Mouse (Mus musculus) midbrain, postnatal 0 days (tissue): ENCODE measurements around the gene Gm973. TPM values are rescaled to one million over a fixed set of nuclear protein-coding genes. Genes with fewer than 3 reads are reported as not detected.

ENCODE experiments used
- ATAC-seq: fragments of 200-750 bp; cut with Nextera tagmentation; 2 replicates; pipeline ENCODE4 v1.8.0; 2017; ENCODE audit warnings: moderate number of reproducible peaks, mild to moderate bottlenecking, moderate TSS enrichment, moderate library complexity; ENCODE audit not compliant: low FRiP score
- DNase-seq: peaks from one replicate; pipeline ENCODE4 v3.0.0-alpha.2; 2015; ENCODE audit warnings: low spot score
- H3K27ac ChIP-seq: fragments of 300-500 bp; sonication (generic); 2 replicates; pipeline ENCODE4 v1.5.1; 2014; ENCODE audit warnings: low read depth, mild to moderate bottlenecking, low read length, mixed read lengths
- H3K27me3 ChIP-seq: fragments of 300-500 bp; sonication (generic); 2 replicates; pipeline ENCODE4 v1.6.1; 2014; ENCODE audit warnings: low read length, control low read depth, mixed read lengths; ENCODE audit not compliant: insufficient read depth
- H3K36me3 ChIP-seq: fragments of 300-500 bp; sonication (generic); 2 replicates; pipeline ENCODE4 v1.6.1; 2014; ENCODE audit warnings: low read length, control low read depth, mixed read lengths; ENCODE audit not compliant: insufficient read depth
- H3K4me1 ChIP-seq: fragments of 300-500 bp; sonication (generic); 2 replicates; pipeline ENCODE4 v1.6.1; 2014; ENCODE audit warnings: mild to moderate bottlenecking, control low read depth, antibody characterized with exemption, low read length, mixed read lengths; ENCODE audit not compliant: insufficient read depth
- H3K4me2 ChIP-seq: fragments of 300-500 bp; sonication (generic); 2 replicates; pipeline ENCODE4 v1.6.1; 2014; ENCODE audit warnings: low read depth, mild to moderate bottlenecking, low read length, mixed read lengths; ENCODE audit not compliant: poor library complexity, severe bottlenecking
- H3K4me3 ChIP-seq: fragments of 300-500 bp; sonication (generic); 2 replicates; pipeline ENCODE4 v1.5.1; 2014; ENCODE audit warnings: low read depth, mild to moderate bottlenecking, low read length, moderate library complexity
- H3K9ac ChIP-seq: fragments of 300-500 bp; sonication (generic); replicated peaks from 2 replicates; pipeline ENCODE4 v1.6.1; 2014; ENCODE audit warnings: mild to moderate bottlenecking, low read length, moderate library complexity, mixed read lengths; ENCODE audit not compliant: poor library complexity, severe bottlenecking
- H3K9me3 ChIP-seq: fragments of 300-500 bp; sonication (generic); 2 replicates; pipeline ENCODE4 v1.6.1; 2016; ENCODE audit warnings: low read length, control low read depth
- CTCF ChIP-seq: IDR thresholded peaks from 2 replicates; pipeline ENCODE4 v1.5.1; 2016; ENCODE audit warnings: antibody characterized with exemption, mild to moderate bottlenecking
- WGBS: fragments of 180-500 bp; shearing (Covaris S2); extraction: QIAGEN DNeasy Blood & Tissue Kit; methylation state at CpG from one replicate; pipeline ENCODE4 v1.1.7; 2014; 5-methylcytosine and 5-hydroxymethylcytosine counted together
- polyA plus RNA-seq: library from polyadenylated mRNA; unstranded; fragments of >200 nt; fragmentation: Nextera tagmentation; extraction: Ambion mirVana; gene quantifications from 2 replicates; pipeline ENCODE4 v1.2.1, GENCODE M21; 2015
- total RNA-seq: library from RNA; depleted of rRNA; stranded (reverse); fragments of >200 nt; gene quantifications from 2 replicates; pipeline ENCODE4 v1.2.3, GENCODE M21; 2014

The Gm973 gene
- total and polyA plus RNA-seq, 2 experiments from 2014 or later, result 7.5 to 15.0 TPM

- H3K9me3 ChIP-seq, result no peaks in the 10 kb centered on the region
- peak overlapping the region; percentile 46 for H3K4me2 ChIP-seq
- DNase-seq, result peak; percentile 67
- WGBS, result 19% methylated on average over 21 of the region's 21 CpGs
- ATAC-seq, result peak; percentile 78; the same call in 1 of the 2 replicates
- no peaks in the 10 kb centered on the region for H3K36me3 ChIP-seq
- peak overlapping the region; percentile 73 for H3K27ac ChIP-seq
- H3K4me3 ChIP-seq, result peak overlapping the region; percentile 19
- H3K9ac ChIP-seq, result peak overlapping the region; percentile 36
- peaks cover 8% of the 10 kb centered on the region; the same call in 1 of the 2 replicates for H3K4me1 ChIP-seq
- no peaks in the 10 kb centered on the region for H3K27me3 ChIP-seq
- no peak for TF ChIP-seq CTCF
These were observed 58.5 kb downstream of the Gm973 start for GRCm38 (mm10) chr1:59574262-59575187.

GRCm38 (mm10) chr1:59578770-59579169 lies 62.7 kb downstream of the Gm973 start:
- no peak for ATAC-seq
- H3K4me1 ChIP-seq, result peaks cover 6% of the 10 kb centered on the region; the same call in 1 of the 2 replicates
- H3K9ac ChIP-seq, result no peak overlapping the region
- no peak overlapping the region for H3K4me2 ChIP-seq
- no peak for TF ChIP-seq CTCF
- no peak for DNase-seq
- H3K36me3 ChIP-seq, result no peaks in the 10 kb centered on the region
- H3K27me3 ChIP-seq, result no peaks in the 10 kb centered on the region
- 72% methylated on average over 4 of the region's 4 CpGs for WGBS
- no peaks in the 10 kb centered on the region for H3K9me3 ChIP-seq
- H3K4me3 ChIP-seq, result no peak overlapping the region
- no peak overlapping the region for H3K27ac ChIP-seq

GRCm38 (mm10) chr1:59579327-59579726 lies 63.3 kb downstream of the Gm973 start:
- DNase-seq (no peak), ATAC-seq (no peak)
- Histone ChIP-seq H3K9ac (no peak overlapping the region), H3K27ac (no peak overlapping the region), H3K27me3 (no peaks in the 10 kb centered on the region), H3K9me3 (no peaks in the 10 kb centered on the region), H3K4me3 (no peak overlapping the region), H3K4me2 (no peak overlapping the region), H3K36me3 (no peaks in the 10 kb centered on the region), H3K4me1 (peaks cover 1% of the 10 kb centered on the region; the same call in 1 of the 2 replicates)
- WGBS, result 77% methylated on average over 5 of the region's 5 CpGs
- no peak for TF ChIP-seq CTCF

- no peak for TF ChIP-seq CTCF
- no peak overlapping the region for H3K4me2 ChIP-seq
- ATAC-seq, result no peak
These were observed 64.2 kb downstream of the Gm973 start for GRCm38 (mm10) chr1:59580131-59580751.

GRCm38 (mm10) chr1:59580880-59581279 lies 64.8 kb downstream of the Gm973 start:
- 0 out of 2 replicates have a peak, but pooled peaks have one; percentile 24 for TF ChIP-seq CTCF
- WGBS, result 87% methylated on average over 3 of the region's 3 CpGs
- Histone ChIP-seq H3K27ac (no peak overlapping the region), H3K27me3 (no peaks in the 10 kb centered on the region), H3K4me2 (no peak overlapping the region), H3K9ac (no peak overlapping the region), H3K9me3 (no peaks in the 10 kb centered on the region), H3K4me1 (no peaks in the 10 kb centered on the region), H3K4me3 (no peak overlapping the region), H3K36me3 (no peaks in the 10 kb centered on the region)
- no peak for ATAC-seq
- DNase-seq, result no peak

More at GRCm38 (mm10) chr1:59580131-59580751, 64.2 kb downstream of the Gm973 start:
- Histone ChIP-seq H3K4me3 (no peak overlapping the region), H3K9ac (no peak overlapping the region), H3K27me3 (no peaks in the 10 kb centered on the region), H3K9me3 (no peaks in the 10 kb centered on the region), H3K36me3 (no peaks in the 10 kb centered on the region), H3K27ac (no peak overlapping the region), H3K4me1 (no peaks in the 10 kb centered on the region)
- no peak for DNase-seq
- WGBS, result 67% methylated on average over 8 of the region's 8 CpGs
